Mouse (Mus musculus) liver, embryonic 14.5 days (tissue): ENCODE measurements around the gene Cactin.

ENCODE experiments used
- CTCF ChIP-seq: IDR thresholded peaks from 2 replicates; pipeline ENCODE4 v1.5.1; 2016; ENCODE audit warnings: antibody characterized with exemption, low read depth, control low read depth
- EP300 ChIP-seq: IDR thresholded peaks from 2 replicates; pipeline ENCODE4 v1.6.1; 2016; ENCODE audit warnings: antibody characterized with exemption, low read depth

GRCm38 (mm10) chr10:81354738-81355477 lies 34.0 kb downstream of the Cactin start:
- no peak for TF ChIP-seq EP300
- no peak for TF ChIP-seq CTCF
